Mouse (Mus musculus) B cell, adult 67 days (primary cell): ENCODE results near the gene Hist1h2bh. TPM values are rescaled to one million over a fixed set of nuclear protein-coding genes. Genes with fewer than 3 reads are reported as not detected.

ENCODE experiments used
- total RNA-seq, 2 experiments: library from RNA; stranded (reverse); gene quantifications; 4 replicates each; pipeline ENCODE4 v1.2.4; 2023

Gene Hist1h2bh
- 10 to 100 TPM; 10.0 to 13.0 TPM for total RNA-seq

GRCm38 (mm10) chr13:23542999-23543607 is at the start of gene Hist1h2bh:
Gene Hist1h2bh (minus strand): TSS chr13:23543392.

GRCm38 (mm10) chr13:23581408-23582218 is 38.4 kb upstream of the Hist1h2bh start, which contains the start of gene Hist1h4d:
Gene Hist1h4d (plus strand): TSS chr13:23581598.

GRCm38 (mm10) chr13:23575271-23575851 is 32.2 kb upstream of the Hist1h2bh start, which contains the start of gene Hist1h3d:
Gene Hist1h3d (plus strand): TSS chr13:23575763.

GRCm38 (mm10) chr13:23573898-23574524 is 30.8 kb upstream of the Hist1h2bh start, which contains the start of the genes Hist1h2bf and Hist1h2ad:
Gene Hist1h2bf (minus strand): TSS chr13:23574196.
Gene Hist1h2ad (plus strand): TSS chr13:23574381.

GRCm38 (mm10) chr13:23571022-23571503 is 27.9 kb upstream of the Hist1h2bh start, which contains the start of the genes Hist1h2ae and Hist1h2bg:
Gene Hist1h2ae (minus strand): TSS chr13:23571220.
Gene Hist1h2bg (plus strand): TSS chr13:23571396.

GRCm38 (mm10) chr13:23561883-23562659 is 18.9 kb upstream of the Hist1h2bh start, which contains the start of gene Hist1h3e:
Gene Hist1h3e (minus strand): TSS chr13:23562369.

GRCm38 (mm10) chr13:23552962-23553361 is 9.8 kb upstream of the Hist1h2bh start, which contains the start of gene Hist1h1d:
Gene Hist1h1d (plus strand): TSS chr13:23553262.

GRCm38 (mm10) chr13:23551146-23551834 is 8.1 kb upstream of the Hist1h2bh start, which contains the start of gene Hist1h4f:
Gene Hist1h4f (minus strand): TSS chr13:23551648.

GRCm38 (mm10) chr13:23543965-23544786 is 984 bp upstream of the Hist1h2bh start, which contains the start of gene Hist1h3f:
Gene Hist1h3f (plus strand): TSS chr13:23544052.

GRCm38 (mm10) chr13:23535137-23536075 is 7.8 kb downstream of the Hist1h2bh start, which contains the start of gene Hist1h3g:
Gene Hist1h3g (plus strand): TSS chr13:23535422.

GRCm38 (mm10) chr13:23533560-23534367 is 9.4 kb downstream of the Hist1h2bh start, which contains the start of gene Hist1h2af:
Gene Hist1h2af (plus strand): TSS chr13:23533906.

GRCm38 (mm10) chr13:23530901-23531875 is 12.0 kb downstream of the Hist1h2bh start, which contains the start of gene Hist1h4h:
Gene Hist1h4h (plus strand): TSS chr13:23531050.

